ENCODE assay signal across 8 mouse cellular contexts in genomic region chr2:57237475-57237919, GRCm38 (mm10). TPM values are rescaled to one million over a fixed set of nuclear protein-coding genes. Genes with fewer than 3 reads are reported as not detected.
DNase-seq lines count a peak whose midpoint lies in the region; ATAC-seq and TF ChIP-seq lines count a peak whose summit lies in the region.

Gene Gpd2 (plus strand): TSS chr2:57237635.

- H3K4me3 ChIP-seq in C2C12 (ENCODE audit: insufficient read depth, poor library complexity, severe bottlenecking) = peak within 1 kb of the TSS; percentile 62
- peak within 1 kb of the TSS; percentile 70 for H3K4me3 ChIP-seq in embryonic facial prominence, embryonic 12.5 days
- H3K4me3 ChIP-seq in heart, embryonic 12.5 days = peak within 1 kb of the TSS; percentile 88
- H3K4me3 ChIP-seq in midbrain, embryonic 13.5 days (replicated peaks) = peak within 1 kb of the TSS; percentile 72

- H3K4me1 ChIP-seq in embryonic facial prominence, embryonic 12.5 days = peaks cover 7% of the 10 kb centered on the region; the same call in 1 of the 2 replicates
- H3K4me1 ChIP-seq in heart, embryonic 12.5 days (replicated peaks) = 0 out of 2 replicates have a peak, but pooled peaks cover 2% of the 10 kb centered on the region
- H3K4me1 ChIP-seq in midbrain, embryonic 13.5 days (replicated peaks) = peaks cover 11% of the 10 kb centered on the region

- H3K79me3 ChIP-seq in C2C12 (ENCODE audit: low read depth) = peaks cover 32% of the 10 kb centered on the region

- H3ac ChIP-seq in C2C12 (ENCODE audit: control insufficient read depth, insufficient read length, low read depth) = peak within 1 kb of the TSS; percentile 60

- H3K27ac ChIP-seq in embryonic facial prominence, embryonic 12.5 days = peak within 1 kb of the TSS; percentile 7
- H3K27ac ChIP-seq in heart, embryonic 12.5 days (ENCODE audit: poor library complexity, severe bottlenecking) = peak within 1 kb of the TSS; percentile 68; the same call in 1 of the 2 replicates
- H3K27ac ChIP-seq in midbrain, embryonic 13.5 days = no peak within 1 kb of the TSS

- peaks cover 53% of the 10 kb centered on the region for H3K79me2 ChIP-seq in C2C12 (ENCODE audit: control insufficient read depth, insufficient read depth)

- peak; percentile 56 for ATAC-seq in cerebellum, adult (ENCODE audit: insufficient number of reproducible peaks, low FRiP score, low TSS enrichment)
- ATAC-seq in embryonic facial prominence, embryonic 12.5 days (ENCODE audit: insufficient number of reproducible peaks, insufficient read depth, low FRiP score, low TSS enrichment) = peak; percentile 60; the same call in 1 of the 2 replicates
- ATAC-seq in heart, embryonic 12.5 days (ENCODE audit: insufficient number of reproducible peaks, low FRiP score) = peak; percentile 37; the same call in 1 of the 2 replicates
- ATAC-seq in midbrain, embryonic 13.5 days = peak; percentile 82

- 4% methylated on average over 20 of the region's 20 CpGs for WGBS in embryonic facial prominence, embryonic 12.5 days
- 6% methylated on average over 20 of the region's 20 CpGs for WGBS in heart, embryonic 12.5 days
- 5% methylated on average over 20 of the region's 20 CpGs for WGBS in midbrain, embryonic 13.5 days

- peak within 1 kb of the TSS; percentile 74 for H3K4me2 ChIP-seq in embryonic facial prominence, embryonic 12.5 days (replicated peaks)
- H3K4me2 ChIP-seq in heart, embryonic 12.5 days = peak within 1 kb of the TSS; percentile 80
- H3K4me2 ChIP-seq in midbrain, embryonic 13.5 days (replicated peaks) = peak within 1 kb of the TSS; percentile 92

- no peak for DNase-seq in cerebellum, adult 18-20 months
- peak; percentile 42 to 55 for DNase-seq in layer of hippocampus, postnatal 25 days (ENCODE audit: extremely low spot score in 1 of 2, low spot score in 1 of 2)
- DNase-seq in spleen, postnatal 10 days (ENCODE audit: low spot score in 2 of 2) = no peak

- peaks cover 7% of the 10 kb centered on the region for H3K36me3 ChIP-seq in C2C12 (ENCODE audit: control insufficient read depth, insufficient read depth)
- H3K36me3 ChIP-seq in embryonic facial prominence, embryonic 12.5 days = no peaks in the 10 kb centered on the region
- no peaks in the 10 kb centered on the region for H3K36me3 ChIP-seq in heart, embryonic 12.5 days
- H3K36me3 ChIP-seq in midbrain, embryonic 13.5 days = no peaks in the 10 kb centered on the region

- no peak for TF ChIP-seq CTCF in C2C12 (IDR thresholded peaks at IDR 0.05; ENCODE audit: control insufficient read depth, insufficient read depth, insufficient read length)

- peak within 1 kb of the TSS; percentile 72 for H3K9ac ChIP-seq in embryonic facial prominence, embryonic 12.5 days
- H3K9ac ChIP-seq in heart, embryonic 12.5 days = peak within 1 kb of the TSS; percentile 86
- peak within 1 kb of the TSS; percentile 76 for H3K9ac ChIP-seq in midbrain, embryonic 13.5 days (replicated peaks)

- H3K27me3 ChIP-seq in C2C12 (ENCODE audit: control insufficient read depth, insufficient read depth, insufficient read length) = no peaks in the 10 kb centered on the region
- no peaks in the 10 kb centered on the region for H3K27me3 ChIP-seq in embryonic facial prominence, embryonic 12.5 days
- H3K27me3 ChIP-seq in heart, embryonic 12.5 days (replicated peaks) = no peaks in the 10 kb centered on the region
- H3K27me3 ChIP-seq in midbrain, embryonic 13.5 days = peaks cover 23% of the 10 kb centered on the region

- no peaks in the 10 kb centered on the region for H3K9me3 ChIP-seq in embryonic facial prominence, embryonic 12.5 days
- H3K9me3 ChIP-seq in heart, embryonic 12.5 days (replicated peaks) = no peaks in the 10 kb centered on the region
- no peaks in the 10 kb centered on the region for H3K9me3 ChIP-seq in midbrain, embryonic 13.5 days

TF ChIP-seq in C2C12, 6 proteins besides CTCF, POLR2A, EP300 and RAD21:
- no peak for TF ChIP-seq FOSL1 (IDR thresholded peaks at IDR 0.05; ENCODE audit: insufficient read depth, low read length, poor library complexity, severe bottlenecking)
- TF ChIP-seq USF1 (IDR thresholded peaks at IDR 0.05; ENCODE audit: low read depth) = no peak
- no peak for TF ChIP-seq MYOG (IDR thresholded peaks at IDR 0.05; ENCODE audit: control insufficient read depth, extremely low read depth, insufficient read length)
- TF ChIP-seq MAX (IDR thresholded peaks at IDR 0.05) = no peak
- TF ChIP-seq CEBPB (IDR thresholded peaks at IDR 0.05; ENCODE audit: low read depth) = no peak
- no peak for TF ChIP-seq MYOD1 (IDR thresholded peaks at IDR 0.05; ENCODE audit: control insufficient read depth, insufficient read length, low read depth)

RNA-seq across cellular contexts. Expression of gene Gpd2, which starts in this region (rescaled TPM):
- polyA plus RNA-seq in C2C12 (2012; fragmentation: generic; extraction: Trizol) = 23.8 TPM
- 17.9 and 18.3 TPM in 2 replicates for polyA plus RNA-seq in embryonic facial prominence, embryonic 12.5 days (2016; fragmentation: Nextera tagmentation; extraction: Ambion mirVana)
- 14.9 and 16.6 TPM in 2 replicates for polyA plus RNA-seq in heart, embryonic 12.5 days (2016; fragmentation: Nextera tagmentation; extraction: Ambion mirVana)
- 100 to 1,000 TPM; 135 to 138 TPM for total RNA-seq in layer of hippocampus, postnatal 25 days (2021)
- polyA plus RNA-seq in midbrain, embryonic 13.5 days (2015; fragmentation: Nextera tagmentation; extraction: Ambion mirVana) = 11.6 and 12.0 TPM in 2 replicates

Comparison
In these comparisons a context has a peak if more than half of its experiments do, and no peak if none do; other contexts are left out.
1. DNase-seq: peak in layer of hippocampus, postnatal 25 days (2 of 2); none in cerebellum, adult 18-20 months (0 of 2) and spleen, postnatal 10 days (0 of 2).
2. Peak in every context shown above with its lines, with median percentiles within 50 percentile points of each other: ATAC-seq, H3K4me3 ChIP-seq, H3K4me2 ChIP-seq and H3K9ac ChIP-seq.